Mouse (Mus musculus) erythroid progenitor cell, adult 5-6 weeks (primary cell): ENCODE results near the gene Chaf1b. TPM values are rescaled to one million over a fixed set of nuclear protein-coding genes. Genes with fewer than 3 reads are reported as not detected.

Source experiments
- ATAC-seq: replicated peaks from 2 replicates; pipeline ENCODE4 v1.8.0; 2016; ENCODE audit warnings: moderate number of reproducible peaks, mild to moderate bottlenecking, moderate TSS enrichment, inconsistent platforms; ENCODE audit not compliant: poor library complexity, low FRiP score, severe bottlenecking
- total RNA-seq, 2 experiments: library from RNA; stranded (forward) in 1 of 2; stranded (reverse) in 1 of 2; fragments of 150-400 nt in 1 of 2; fragments of 186-747, 209-891 nt in 1 of 2; gene quantifications; 2 replicates each; pipeline versions ENCODE4 v1.2.3 to v1.2.4; 2015 to 2017; ENCODE audit warnings: low replicate concordance in 2 of 2

Gene Chaf1b
- total RNA-seq, 2 experiments from 2014 or later: 18.5 to 52.8 TPM

GRCm38 (mm10) chr16:93939961-93940360, 56.3 kb downstream of the Chaf1b start:
- ATAC-seq: no peak

- no peak for ATAC-seq
These were observed 58.3 kb downstream of the Chaf1b start for GRCm38 (mm10) chr16:93941781-93942567.

GRCm38 (mm10) chr16:93942796-93943502, 59.2 kb downstream of the Chaf1b start:
- no peak for ATAC-seq

GRCm38 (mm10) chr16:93944301-93944700, 60.6 kb downstream of the Chaf1b start:
- no peak for ATAC-seq

GRCm38 (mm10) chr16:93947396-93947795, 63.7 kb downstream of the Chaf1b start:
- ATAC-seq: no peak

Other genes starting within 250 kb of the Chaf1b start
- not detected in 2 replicates for gene Cbr3, start 200.7 kb upstream of the Chaf1b start, total RNA-seq (2015; ENCODE audit: low replicate concordance)
- 1.7 TPM in 1 of 2 replicates, not detected in the other for gene Cbr3, start 200.7 kb upstream of the Chaf1b start, total RNA-seq (2017; ENCODE audit: low replicate concordance)
- gene Dop1b, start 172.0 kb upstream of the Chaf1b start, total RNA-seq (2015; ENCODE audit: low replicate concordance): 98.0 and 113 TPM in 2 replicates
- gene Dop1b, start 172.0 kb upstream of the Chaf1b start, total RNA-seq (2017; ENCODE audit: low replicate concordance): 24.0 and 36.8 TPM in 2 replicates
- gene Morc3, start 51.8 kb upstream of the Chaf1b start, total RNA-seq (2015; ENCODE audit: low replicate concordance): 133 and 169 TPM in 2 replicates
- gene Morc3, start 51.8 kb upstream of the Chaf1b start, total RNA-seq (2017; ENCODE audit: low replicate concordance): 112 and 212 TPM in 2 replicates
- not detected in 2 replicates for gene Cldn14, start 124.9 kb downstream of the Chaf1b start, total RNA-seq (2015; ENCODE audit: low replicate concordance)
- not detected in 2 replicates for gene Cldn14, start 124.9 kb downstream of the Chaf1b start, total RNA-seq (2017; ENCODE audit: low replicate concordance)
- gene Sim2, start 201.0 kb downstream of the Chaf1b start, total RNA-seq (2015; ENCODE audit: low replicate concordance): not detected in 2 replicates
- not detected in 2 replicates for gene Sim2, start 201.0 kb downstream of the Chaf1b start, total RNA-seq (2017; ENCODE audit: low replicate concordance)